Mouse (Mus musculus): Measurements from ENCODE around the gene Ankrd63. TPM values are rescaled to one million over a fixed set of nuclear protein-coding genes. Genes with fewer than 3 reads are reported as not detected.

The Ankrd63 gene
- total RNA-seq (2014; rRNA removed) (0.22 TPM in 1 of 2 replicates, not detected in the other), polyA plus RNA-seq (2015; fragmentation: Nextera tagmentation; extraction: Ambion mirVana) (0.04 TPM in 1 of 2 replicates, not detected in the other)

GRCm38 (mm10) chr2:118703913-118704730 lies at the start of gene Ankrd63:
TSS of gene Ankrd63 (minus strand) at chr2:118703963.
- Histone ChIP-seq H3K9me3 (ENCODE audit: low read length) (no peaks in the 10 kb centered on the region), H3K4me1 (ENCODE audit: insufficient read depth, low read length) (peaks cover 12% of the 10 kb centered on the region; the same call in 1 of the 2 replicates), H3K36me3 (ENCODE audit: insufficient read depth, low read length) (no peaks in the 10 kb centered on the region), H3K9ac (replicated peaks; ENCODE audit: low read length, poor library complexity, severe bottlenecking) (peak within 1 kb of the TSS; percentile 44; the same call in 1 of the 2 replicates), H3K4me2 (ENCODE audit: low read depth, low read length, poor library complexity, severe bottlenecking) (peak within 1 kb of the TSS; percentile 66), H3K27ac (ENCODE audit: low read depth, low read length) (no peak within 1 kb of the TSS), H3K27me3 (ENCODE audit: insufficient read depth, low read length) (peaks cover 94% of the 10 kb centered on the region), H3K4me3 (ENCODE audit: low read depth, low read length) (peak within 1 kb of the TSS; percentile 37)
- ATAC-seq (ENCODE audit: low FRiP score) (no peak), DNase-seq (ENCODE audit: low spot score) (no peak)
- 1% methylated on average over 44 of the region's 50 CpGs for WGBS
- TF ChIP-seq CTCF (IDR thresholded peaks at IDR 0.05), result no peak

GRCm38 (mm10) chr2:118752792-118753108 lies 49.0 kb upstream of the Ankrd63 start:
- no peak for DNase-seq (ENCODE audit: low spot score)
- Histone ChIP-seq H3K4me2 (ENCODE audit: low read depth, low read length, poor library complexity, severe bottlenecking) (no peak overlapping the region), H3K4me3 (ENCODE audit: low read depth, low read length) (no peak overlapping the region), H3K9ac (replicated peaks; ENCODE audit: low read length, poor library complexity, severe bottlenecking) (no peak overlapping the region), H3K4me1 (ENCODE audit: insufficient read depth, low read length) (peaks cover 1% of the 10 kb centered on the region; the same call in 1 of the 2 replicates), H3K36me3 (ENCODE audit: insufficient read depth, low read length) (0 out of 2 replicates have a peak, but pooled peaks cover 4% of the 10 kb centered on the region), H3K27ac (ENCODE audit: low read depth, low read length) (no peak overlapping the region), H3K9me3 (ENCODE audit: low read length) (no peaks in the 10 kb centered on the region), H3K27me3 (ENCODE audit: insufficient read depth, low read length) (no peaks in the 10 kb centered on the region)
- no peak for TF ChIP-seq CTCF (IDR thresholded peaks at IDR 0.05)
- no peak for ATAC-seq (ENCODE audit: low FRiP score)
- WGBS, result 92% methylated on average over 4 of the region's 4 CpGs

- DNase-seq (ENCODE audit: low spot score), result no peak
- H3K9ac ChIP-seq (replicated peaks; ENCODE audit: low read length, poor library complexity, severe bottlenecking), result no peak overlapping the region
Observed at GRCm38 (mm10) chr2:118751896-118752791, 48.4 kb upstream of the Ankrd63 start.

GRCm38 (mm10) chr2:118750476-118750875 lies 46.7 kb upstream of the Ankrd63 start:
- Histone ChIP-seq H3K4me1 (ENCODE audit: insufficient read depth, low read length) (peaks cover 4% of the 10 kb centered on the region; the same call in 1 of the 2 replicates), H3K27ac (ENCODE audit: low read depth, low read length) (no peak overlapping the region), H3K9ac (replicated peaks; ENCODE audit: low read length, poor library complexity, severe bottlenecking) (no peak overlapping the region), H3K36me3 (ENCODE audit: insufficient read depth, low read length) (0 out of 2 replicates have a peak, but pooled peaks cover 4% of the 10 kb centered on the region), H3K27me3 (ENCODE audit: insufficient read depth, low read length) (no peaks in the 10 kb centered on the region), H3K4me2 (ENCODE audit: low read depth, low read length, poor library complexity, severe bottlenecking) (no peak overlapping the region), H3K4me3 (ENCODE audit: low read depth, low read length) (no peak overlapping the region), H3K9me3 (ENCODE audit: low read length) (no peaks in the 10 kb centered on the region)
- DNase-seq (ENCODE audit: low spot score), result no peak
- WGBS, result 79% methylated on average over 8 of the region's 8 CpGs
- ATAC-seq (ENCODE audit: low FRiP score), result no peak
- no peak for TF ChIP-seq CTCF (IDR thresholded peaks at IDR 0.05)

More at GRCm38 (mm10) chr2:118751896-118752791, 48.4 kb upstream of the Ankrd63 start:
- Histone ChIP-seq H3K9me3 (ENCODE audit: low read length) (no peaks in the 10 kb centered on the region), H3K4me2 (ENCODE audit: low read depth, low read length, poor library complexity, severe bottlenecking) (no peak overlapping the region), H3K4me1 (ENCODE audit: insufficient read depth, low read length) (peaks cover 3% of the 10 kb centered on the region; the same call in 1 of the 2 replicates), H3K4me3 (ENCODE audit: low read depth, low read length) (no peak overlapping the region), H3K36me3 (ENCODE audit: insufficient read depth, low read length) (0 out of 2 replicates have a peak, but pooled peaks cover 4% of the 10 kb centered on the region), H3K27me3 (ENCODE audit: insufficient read depth, low read length) (no peaks in the 10 kb centered on the region), H3K27ac (ENCODE audit: low read depth, low read length) (no peak overlapping the region)
- no peak for TF ChIP-seq CTCF (IDR thresholded peaks at IDR 0.05)
- WGBS, result 69% methylated on average over 16 of the region's 16 CpGs
- no peak for ATAC-seq (ENCODE audit: low FRiP score)

- H3K9ac ChIP-seq (replicated peaks; ENCODE audit: low read length, poor library complexity, severe bottlenecking), result 0 out of 2 replicates have a peak overlapping the region, but pooled peaks have one; percentile 3
- ATAC-seq (ENCODE audit: low FRiP score) (no peak), DNase-seq (ENCODE audit: low spot score) (no peak)
- peaks cover 4% of the 10 kb centered on the region; the same call in 1 of the 2 replicates for H3K4me1 ChIP-seq (ENCODE audit: insufficient read depth, low read length)
- 0 out of 2 replicates have a peak, but pooled peaks cover 4% of the 10 kb centered on the region for H3K36me3 ChIP-seq (ENCODE audit: insufficient read depth, low read length)
- TF ChIP-seq CTCF (IDR thresholded peaks at IDR 0.05), result no peak; the same call in 1 of the 2 replicates
- H3K9me3 ChIP-seq (ENCODE audit: low read length), result no peaks in the 10 kb centered on the region
- 25% methylated on average over 10 of the region's 10 CpGs for WGBS
- no peak overlapping the region for H3K4me2 ChIP-seq (ENCODE audit: low read depth, low read length, poor library complexity, severe bottlenecking)
- H3K4me3 ChIP-seq (ENCODE audit: low read depth, low read length), result no peak overlapping the region
- no peak overlapping the region for H3K27ac ChIP-seq (ENCODE audit: low read depth, low read length)
- H3K27me3 ChIP-seq (ENCODE audit: insufficient read depth, low read length), result no peaks in the 10 kb centered on the region
Observed at GRCm38 (mm10) chr2:118749341-118749884, 45.6 kb upstream of the Ankrd63 start.
